Mouse (Mus musculus) liver (tissue): Measurements from ENCODE around the gene Entpd7.
A peak's percentile ranks its signal among the peaks of the same experiment; 100 is the strongest.

Experiments used
- DNase-seq: peaks from one replicate; pipeline ENCODE4 v3.0.0-alpha.2; 2020; ENCODE audit warnings: mixed read lengths

Gene Entpd7

GRCm38 (mm10) chr19:43689419-43690246 is at the start of gene Entpd7:
Gene Entpd7, plus strand, starts transcription at chr19:43689672.
- DNase-seq = peak; percentile 96

- DNase-seq = no peak
Measured at GRCm38 (mm10) chr19:43641833-43642232, 47.6 kb upstream of the Entpd7 start.

- DNase-seq = no peak
Measured at GRCm38 (mm10) chr19:43642843-43643242, 46.6 kb upstream of the Entpd7 start.

GRCm38 (mm10) chr19:43645508-43645907 is 44.0 kb upstream of the Entpd7 start:
- no peak for DNase-seq

DNA sequence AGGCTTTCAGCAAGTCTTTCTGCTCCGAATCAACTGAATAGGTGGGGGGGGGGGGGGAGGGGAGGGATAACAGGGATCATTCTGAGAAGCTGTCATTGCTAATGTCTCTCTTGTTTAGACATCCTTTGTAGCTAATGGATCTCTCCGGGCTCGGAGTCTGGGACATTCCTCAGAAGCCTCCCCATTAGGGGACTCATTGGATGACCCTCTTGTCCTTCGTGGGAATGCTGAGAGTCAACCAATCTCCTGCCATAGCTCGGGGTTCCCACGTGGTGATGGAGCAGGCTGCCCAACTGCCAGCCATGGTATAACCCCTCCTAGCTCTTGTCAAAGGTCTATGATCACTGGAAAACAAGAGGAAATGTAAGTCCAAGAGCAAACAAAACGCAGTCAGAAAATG is 42.6 kb upstream of the Entpd7 start:
- no peak for DNase-seq

GRCm38 (mm10) chr19:43647261-43647660 is 42.2 kb upstream of the Entpd7 start:
- DNase-seq = no peak

DNA sequence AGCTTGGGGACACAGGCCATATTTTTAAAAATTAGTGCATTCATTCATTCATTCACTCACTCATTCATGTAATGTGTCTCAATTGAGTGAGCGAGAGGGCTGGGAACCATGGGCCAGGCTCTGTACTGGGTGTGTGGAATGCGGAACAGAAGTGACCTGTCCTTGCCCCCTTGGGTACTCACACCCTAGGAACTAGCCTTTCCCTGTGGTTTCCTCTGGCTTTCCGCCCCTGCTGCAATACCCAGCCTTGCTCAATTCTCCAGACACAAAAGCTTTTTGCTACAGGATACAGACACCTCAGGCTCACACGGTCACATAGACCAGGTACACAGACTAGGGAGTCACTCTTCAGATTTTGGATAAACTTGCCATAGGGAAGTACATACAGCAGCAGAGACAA is 41.1 kb upstream of the Entpd7 start:
- DNase-seq = no peak

- DNase-seq = no peak
Measured at GRCm38 (mm10) chr19:43651241-43651785, 38.2 kb upstream of the Entpd7 start.

DNA sequence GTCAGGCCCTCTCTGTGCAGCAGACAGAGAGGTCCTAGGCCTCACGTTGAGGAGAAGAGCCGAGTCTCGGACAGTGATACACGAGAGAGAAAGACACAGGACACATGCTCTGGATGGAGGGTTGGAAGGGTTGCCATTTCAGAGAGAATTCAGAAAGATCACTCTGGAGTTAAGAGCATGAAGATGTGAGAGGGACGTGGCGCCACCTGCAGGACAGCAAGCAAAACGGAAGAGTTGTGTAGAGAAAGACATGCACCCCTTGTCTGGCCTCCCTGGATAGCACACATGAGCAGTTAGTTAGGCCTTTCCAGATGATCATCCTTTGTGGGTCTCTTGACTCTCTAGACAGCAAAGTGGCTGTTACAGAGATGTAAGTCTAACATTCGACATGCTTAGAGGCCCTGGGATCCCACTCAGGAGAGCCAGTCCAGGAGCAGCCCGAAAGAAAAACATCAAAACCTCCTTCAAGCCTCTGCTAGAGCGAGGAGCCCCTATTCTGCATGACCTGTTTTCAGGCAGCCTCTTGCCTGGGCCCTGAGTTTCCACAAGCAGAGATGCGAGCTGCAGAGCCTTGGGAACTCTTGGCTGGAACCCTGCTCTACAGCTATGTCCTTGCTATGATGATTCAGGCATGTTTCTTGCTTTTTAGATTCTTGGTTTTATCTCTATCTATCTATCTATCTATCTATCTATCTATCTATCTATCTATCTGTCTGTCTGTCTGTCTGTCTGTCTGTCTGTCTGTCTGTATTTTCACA is 33.6 kb upstream of the Entpd7 start:
- peak; percentile 63 for DNase-seq

DNA sequence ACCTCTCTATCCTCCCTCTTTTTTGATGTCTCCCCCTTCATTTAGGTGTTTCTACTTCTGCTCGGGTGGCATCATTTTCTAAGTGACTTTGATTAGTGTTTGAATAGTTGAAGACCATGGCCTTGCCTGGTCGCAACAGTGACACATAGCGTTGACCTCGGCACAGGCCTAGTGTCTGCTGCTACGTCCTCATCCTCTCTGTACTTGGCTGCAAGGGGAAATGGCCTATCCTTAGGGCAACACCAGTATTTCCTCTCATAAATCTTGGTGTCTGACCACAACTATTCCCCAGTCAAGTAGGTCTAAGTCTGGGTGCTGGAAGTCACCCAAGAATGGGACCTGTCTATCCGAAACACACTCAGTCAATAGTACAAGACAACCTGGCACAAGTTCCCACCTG is 29.8 kb upstream of the Entpd7 start:
- no peak for DNase-seq

GRCm38 (mm10) chr19:43660774-43661173 is 28.7 kb upstream of the Entpd7 start:
- no peak for DNase-seq

GRCm38 (mm10) chr19:43662176-43662967 is 27.1 kb upstream of the Entpd7 start:
- DNase-seq = no peak

DNA sequence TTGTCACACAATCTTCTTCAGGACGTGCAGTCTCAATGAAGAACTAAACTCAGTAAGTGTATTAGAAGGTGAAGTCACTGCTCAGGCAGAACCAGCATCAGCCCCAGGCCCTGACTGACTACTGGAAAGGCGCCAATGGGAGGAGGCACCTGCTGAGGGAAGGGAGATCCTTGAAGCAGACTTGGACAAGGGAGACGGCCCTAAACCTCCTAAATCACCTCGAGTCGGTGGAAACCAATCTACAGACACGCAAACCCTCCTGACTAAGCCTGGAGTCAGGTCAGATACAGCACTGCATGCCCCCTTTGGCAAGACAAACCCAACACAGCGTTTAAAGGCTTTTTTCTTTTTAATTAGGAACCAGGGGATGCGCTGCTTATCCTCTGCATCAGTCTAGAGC is 26.0 kb upstream of the Entpd7 start:
- DNase-seq = no peak

DNA sequence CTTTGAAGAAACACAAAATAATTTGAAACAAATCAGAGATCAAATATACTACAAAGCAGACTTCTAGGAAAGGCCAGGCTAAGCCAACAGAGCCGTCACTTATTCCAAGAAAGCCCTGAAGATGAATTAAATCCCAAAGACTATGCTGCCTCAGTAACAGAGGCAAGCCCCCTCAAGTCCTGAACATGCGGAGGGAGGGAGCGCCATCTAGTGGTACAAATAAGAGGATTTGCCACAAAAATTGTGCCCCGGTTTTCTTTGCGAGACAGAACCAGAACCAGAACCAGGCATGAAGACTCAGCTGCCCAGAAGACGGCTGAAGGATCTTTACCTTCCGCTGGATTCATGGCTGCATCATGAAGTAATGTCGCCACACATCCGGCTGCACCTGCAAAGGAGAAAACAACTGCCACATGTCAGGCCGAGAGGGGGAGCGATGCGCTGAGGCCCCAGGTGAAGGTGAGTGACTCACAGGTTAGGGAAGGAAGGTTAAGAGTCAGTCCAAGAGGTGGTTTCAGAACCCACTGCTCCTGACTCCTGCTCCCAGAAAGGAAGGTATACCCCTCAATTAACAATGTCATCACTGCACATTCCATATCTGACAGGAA is 23.9 kb upstream of the Entpd7 start:
- DNase-seq = no peak

GRCm38 (mm10) chr19:43666661-43667429 is 22.6 kb upstream of the Entpd7 start:
- DNase-seq = no peak

GRCm38 (mm10) chr19:43667430-43667809 is 22.1 kb upstream of the Entpd7 start:
- DNase-seq = no peak

DNA sequence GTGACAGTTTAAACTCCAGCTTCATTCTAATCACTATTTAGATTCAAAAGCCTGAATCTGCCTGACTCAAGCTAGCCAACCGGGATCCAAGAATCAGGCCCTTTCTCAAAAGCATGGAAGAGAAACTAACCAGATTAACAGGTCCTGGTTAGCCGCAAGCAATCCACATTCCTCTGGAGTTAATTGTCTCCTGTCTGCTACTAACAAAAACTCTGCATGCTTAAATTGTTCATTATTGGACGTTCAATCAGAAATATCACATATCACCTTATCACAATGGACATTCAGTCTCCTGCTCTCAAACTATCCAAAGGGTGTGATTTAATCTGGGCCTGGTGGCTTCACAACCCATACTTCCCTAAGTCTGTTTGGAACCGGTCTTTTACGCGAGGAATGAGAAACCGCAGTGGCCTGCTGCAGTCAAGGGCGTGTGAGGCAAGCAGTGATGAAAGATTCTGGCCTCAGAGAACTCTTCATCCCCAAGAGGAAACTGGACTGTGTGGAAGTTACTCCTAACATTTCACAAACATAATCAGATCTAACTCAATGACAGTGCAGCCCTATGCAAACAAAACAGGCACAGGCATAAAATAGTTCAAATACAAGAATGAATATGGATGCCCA is 20.2 kb upstream of the Entpd7 start:
- DNase-seq = no peak

DNA sequence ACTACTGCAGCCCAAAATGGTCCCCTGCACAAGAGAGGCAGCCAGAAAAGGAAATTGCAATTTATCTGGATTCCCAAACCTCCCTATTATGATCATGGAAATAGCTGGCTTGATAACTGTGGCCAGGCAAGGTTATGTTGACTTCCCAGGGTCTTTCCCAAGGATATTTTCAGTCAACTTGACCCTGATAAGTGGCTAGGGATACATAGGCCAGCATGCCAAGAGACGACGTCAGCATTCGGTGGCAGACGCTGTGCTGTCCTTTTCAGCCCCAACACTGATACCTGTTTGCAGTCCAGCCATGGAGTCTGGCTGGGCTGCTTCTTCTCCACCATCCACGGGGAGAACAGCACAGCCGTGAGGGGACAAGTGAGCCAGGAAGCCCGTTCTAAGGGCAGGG is 18.4 kb upstream of the Entpd7 start:
- DNase-seq = no peak

DNA sequence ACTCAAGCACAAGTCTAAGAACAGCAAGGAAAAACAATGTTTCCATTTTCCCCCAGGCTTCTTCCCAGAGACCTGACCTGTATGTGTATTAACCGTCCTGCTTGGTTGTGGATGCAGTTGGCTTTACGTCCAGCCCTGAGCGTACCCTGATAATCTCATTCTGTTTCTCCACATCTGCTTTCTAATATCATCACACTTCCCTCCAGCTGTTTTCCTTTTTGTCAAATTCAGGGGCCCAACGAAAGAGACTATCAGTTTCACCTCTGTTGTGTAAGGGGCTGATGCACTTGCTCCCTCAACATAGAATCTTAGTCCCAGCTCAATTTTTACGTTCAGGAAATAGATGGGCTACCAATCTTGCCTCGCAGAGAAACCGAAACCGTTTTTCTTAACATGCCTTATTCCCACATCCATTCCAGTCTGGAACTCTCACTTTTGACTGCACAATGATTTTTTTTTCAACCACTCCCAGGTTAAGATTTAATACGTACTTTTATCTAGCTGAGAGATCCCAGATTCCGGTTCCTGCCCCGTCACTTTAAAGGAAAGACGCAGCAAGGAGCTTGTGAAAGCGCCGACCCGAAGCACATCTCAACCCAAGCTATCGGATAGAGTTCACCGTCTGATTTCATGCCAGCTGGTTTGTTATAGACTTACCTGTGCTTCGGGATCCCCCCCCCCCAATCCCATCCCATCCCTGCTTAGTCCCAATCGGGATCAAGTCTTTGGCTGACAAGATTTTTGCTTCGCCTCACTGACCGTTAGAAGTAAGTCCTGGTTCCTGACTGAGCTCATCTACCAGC is 15.8 kb upstream of the Entpd7 start:
- no peak for DNase-seq

DNA sequence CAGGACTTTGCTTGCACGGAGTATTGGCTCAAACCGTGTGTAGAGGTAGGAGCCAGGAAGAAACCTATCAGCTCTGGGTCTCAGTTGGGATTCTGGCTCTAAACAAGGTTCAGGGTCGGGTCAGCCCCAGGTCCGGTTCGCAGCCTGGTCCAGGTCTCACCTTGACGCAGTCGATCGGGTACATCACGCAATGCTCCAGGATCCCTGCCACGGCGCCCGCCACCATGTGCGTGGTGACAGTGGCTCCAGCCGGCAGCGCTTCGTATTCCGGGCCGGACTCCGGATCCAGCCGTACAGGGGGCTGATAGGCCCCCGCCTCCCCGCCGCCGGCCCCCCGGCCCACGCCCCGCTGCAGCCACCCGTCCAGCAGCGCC is 15.2 kb upstream of the Entpd7 start:
- DNase-seq = no peak
